Mouse (Mus musculus) ovary, adult 10 weeks (tissue): Measurements from ENCODE around the gene Sult3a2. TPM values are rescaled to one million over a fixed set of nuclear protein-coding genes. Genes with fewer than 3 reads are reported as not detected.

ENCODE experiments used
- polyA plus RNA-seq: library from polyadenylated mRNA; stranded (reverse); fragments of 350-450 nt; fragmentation: Illumina TruSeq; extraction: RNeasy Lipid Tissue Mini Kit (QIAGEN cat#74804); gene quantifications from one replicate; pipeline ENCODE4 v1.2.3, GENCODE M21; 2014

Sult3a2 gene
- not detected for polyA plus RNA-seq

GRCm38 (mm10) chr10:33786604-33787003, at the start of gene Sult3a2:
Gene Sult3a2 (minus strand): TSS chr10:33786704.

Other genes with a start within 250 kb of the Sult3a2 start
- gene Clvs2, start 161.9 kb downstream of the Sult3a2 start, polyA plus RNA-seq: 9.7 TPM
- gene Sult3a1, start 71.0 kb upstream of the Sult3a2 start, polyA plus RNA-seq: not detected
- 19.8 TPM for gene Rsph4a, start 118.4 kb upstream of the Sult3a2 start, polyA plus RNA-seq
- 54.3 TPM for gene Zup1, start 164.6 kb upstream of the Sult3a2 start, polyA plus RNA-seq
- 285 TPM for gene Rwdd1, start 232.9 kb upstream of the Sult3a2 start, polyA plus RNA-seq